Mouse (Mus musculus): ENCODE measurements at regions not wholly inside any gene's neighbourhood (a gene's known extent, or its start where the extent isn't known, plus 50 kb on each side); places are given as distances from the start of the nearest gene placed in this dataset.

GRCm38 (mm10) chr10:109299785-109300184, 289.0 kb upstream of the Syt1 start:
- TF ChIP-seq CTCF (IDR thresholded peaks at IDR 0.05; ENCODE audit: borderline replicate concordance, insufficient read depth, low read depth, low read length) (no peak), POLR2A (IDR thresholded peaks at IDR 0.05; ENCODE audit: borderline replicate concordance, insufficient read depth, low read length) (no peak)
